Mouse (Mus musculus) erythroblast, embryonic 14.5 days (primary cell): ENCODE measurements around the gene Cfap43. TPM values are rescaled to one million over a fixed set of nuclear protein-coding genes. Genes with fewer than 3 reads are reported as not detected.
"Not testable (repeated sequence)": the region's sequence is repeated elsewhere in the genome, so short reads cannot be mapped to it uniquely, and the experiment has no call there.

Experiments
- H3K27me3 ChIP-seq: 2 replicates; pipeline ENCODE4 v1.6.1; 2012; ENCODE audit warnings: inconsistent platforms; ENCODE audit not compliant: control insufficient read depth
- H3K36me3 ChIP-seq: 2 replicates; pipeline ENCODE4 v1.6.1; 2012; ENCODE audit warnings: mild to moderate bottlenecking, inconsistent platforms; ENCODE audit not compliant: control insufficient read depth
- H3K4me1 ChIP-seq: 2 replicates; pipeline ENCODE4 v1.6.1; 2012; ENCODE audit warnings: inconsistent platforms; ENCODE audit not compliant: control insufficient read depth
- H3K4me3 ChIP-seq: replicated peaks from 2 replicates; pipeline ENCODE3; 2012; ENCODE audit warnings: moderate library complexity, mild to moderate bottlenecking, inconsistent platforms
- H3K9me3 ChIP-seq: 2 replicates; pipeline ENCODE4 v1.6.1; 2012; ENCODE audit warnings: low read length, inconsistent platforms, mixed read lengths; ENCODE audit not compliant: control insufficient read depth
- GATA1 ChIP-seq: IDR thresholded peaks from 2 replicates; pipeline ENCODE4 v1.6.1; 2012; ENCODE audit warnings: low read length, inconsistent platforms, mixed read lengths
- TAL1 ChIP-seq: IDR thresholded peaks from 3 replicates; pipeline ENCODE4 v1.6.1; 2012; ENCODE audit warnings: low read length, inconsistent platforms, mixed read lengths
- polyA plus RNA-seq: library from polyadenylated mRNA; stranded (reverse); fragments of >175 nt; gene quantifications from 2 replicates; pipeline ENCODE4 v1.2.3, GENCODE M21; 2012

Gene Cfap43
- polyA plus RNA-seq, 1 experiment: not detected

DNA sequence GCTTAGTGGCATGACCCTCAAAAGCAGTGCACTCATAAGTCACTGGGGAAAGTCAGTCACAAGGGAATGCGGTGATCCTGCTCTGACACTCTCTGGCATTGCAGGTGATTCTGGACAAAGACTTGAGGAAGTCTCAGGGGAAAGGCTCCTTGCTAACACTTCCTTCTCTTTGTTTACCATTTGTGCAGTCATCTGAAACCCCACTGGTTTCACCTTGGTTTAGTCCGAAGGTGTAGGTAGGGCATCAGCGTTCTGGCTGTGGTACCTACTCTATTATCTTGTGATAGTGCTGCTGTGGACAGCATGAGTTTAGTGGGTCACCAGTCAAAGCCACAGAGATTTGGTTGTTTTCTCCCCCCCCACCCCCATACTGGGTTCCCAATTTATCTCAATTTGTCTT is 69.4 kb downstream of the Cfap43 start:
- Histone ChIP-seq H3K9me3 (no peaks in the 10 kb centered on the region), H3K27me3 (peaks cover 10% of the 10 kb centered on the region), H3K4me1 (peaks cover 5% of the 10 kb centered on the region), H3K36me3 (no peaks in the 10 kb centered on the region), H3K4me3 (no peak overlapping the region)
- TF ChIP-seq TAL1 (no peak), GATA1 (no peak)

DNA sequence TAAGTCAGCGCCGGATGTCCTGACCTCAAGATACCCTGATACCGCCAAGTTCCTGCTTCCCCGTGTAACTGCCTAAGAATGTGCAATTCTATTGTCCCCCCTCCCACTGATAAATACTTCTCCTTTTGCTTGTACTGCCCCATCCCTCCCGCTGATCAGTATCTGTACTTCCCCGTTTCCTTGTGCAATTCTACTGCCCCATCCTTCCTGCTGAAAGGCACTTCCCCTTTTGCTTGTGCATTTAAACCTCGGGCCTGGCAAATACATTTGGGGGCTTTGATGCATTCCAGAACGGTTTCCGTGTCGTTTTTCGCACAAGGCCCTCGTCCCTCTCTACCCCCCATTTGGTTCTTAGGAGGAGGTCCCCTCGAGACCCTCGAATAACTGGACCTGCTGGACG is 77.9 kb downstream of the Cfap43 start:
- not testable (repeated sequence) for H3K9me3 ChIP-seq, H3K36me3 ChIP-seq, H3K4me3 ChIP-seq, H3K4me1 ChIP-seq
- peaks cover 32% of the 10 kb centered on the region for H3K27me3 ChIP-seq

DNA sequence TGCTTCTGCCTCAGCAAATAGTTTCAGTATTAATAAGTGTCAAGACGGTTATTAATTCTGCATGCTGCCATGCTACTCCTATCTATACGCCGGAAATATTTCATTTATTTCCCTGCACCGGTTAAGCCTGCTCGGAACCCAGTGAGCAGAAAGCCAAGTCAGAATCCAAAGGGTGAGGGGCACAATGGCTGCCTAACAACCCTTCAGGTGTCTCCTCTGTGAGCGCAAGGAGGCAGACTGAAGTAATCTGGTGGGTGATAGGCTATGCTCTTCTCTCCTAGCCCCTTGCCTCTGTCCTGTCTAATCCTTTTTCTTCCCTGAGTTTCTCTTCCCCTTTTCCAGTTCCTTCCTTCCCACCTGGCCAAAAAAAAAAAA is 81.6 kb downstream of the Cfap43 start:
- H3K9me3 ChIP-seq: no peaks in the 10 kb centered on the region
- no peaks in the 10 kb centered on the region for H3K36me3 ChIP-seq
- H3K4me1 ChIP-seq: peaks cover 2% of the 10 kb centered on the region
- H3K27me3 ChIP-seq: peaks cover 42% of the 10 kb centered on the region
- TF ChIP-seq GATA1: no peak
- H3K4me3 ChIP-seq: no peak overlapping the region

DNA sequence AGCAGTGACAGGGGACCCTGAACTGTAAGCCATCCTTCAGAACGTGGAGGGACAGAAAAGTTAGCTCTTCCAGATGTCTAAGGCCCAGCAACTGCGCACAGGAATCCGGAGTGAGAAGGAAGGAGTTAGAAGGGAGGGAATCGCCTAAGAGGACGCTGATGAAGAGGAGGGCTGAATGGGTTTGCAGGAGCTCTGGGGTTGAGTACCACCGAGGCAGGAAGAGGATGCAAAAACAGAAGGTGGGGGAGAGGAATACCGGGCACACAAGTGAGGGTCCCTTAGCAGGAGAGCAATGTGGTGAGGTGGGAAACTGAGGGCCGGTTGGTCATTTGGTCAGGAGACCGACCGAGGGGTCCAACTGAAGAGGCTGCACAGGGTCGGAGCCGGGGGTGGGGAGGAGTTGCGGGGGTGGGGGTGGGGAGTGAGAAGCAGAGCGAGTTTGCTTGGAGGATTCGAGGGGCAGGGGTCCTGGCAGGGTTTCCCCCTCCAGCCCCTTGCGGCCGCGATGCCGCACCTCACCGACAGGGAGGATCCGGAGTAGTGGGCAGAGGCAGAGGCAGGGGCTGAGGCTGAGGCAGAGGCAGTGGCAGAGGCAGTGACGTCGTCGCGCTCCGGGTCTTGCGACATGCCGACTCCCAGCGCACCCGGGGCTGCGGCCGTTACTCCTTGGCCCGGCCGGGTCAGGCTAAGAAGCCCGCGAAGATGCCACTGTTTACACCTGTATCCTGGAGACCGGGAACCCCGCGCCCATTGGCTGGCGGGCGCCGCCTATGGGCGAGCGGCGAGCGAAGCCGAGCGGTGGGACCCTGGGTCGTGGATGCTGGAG is 82.2 kb downstream of the Cfap43 start:
- H3K4me1 ChIP-seq: peaks cover 2% of the 10 kb centered on the region
- H3K4me3 ChIP-seq: peak overlapping the region; percentile 4
- no peaks in the 10 kb centered on the region for H3K9me3 ChIP-seq
- H3K27me3 ChIP-seq: peaks cover 42% of the 10 kb centered on the region
- H3K36me3 ChIP-seq: no peaks in the 10 kb centered on the region
- TF ChIP-seq TAL1 (no peak), GATA1 (no peak)

DNA sequence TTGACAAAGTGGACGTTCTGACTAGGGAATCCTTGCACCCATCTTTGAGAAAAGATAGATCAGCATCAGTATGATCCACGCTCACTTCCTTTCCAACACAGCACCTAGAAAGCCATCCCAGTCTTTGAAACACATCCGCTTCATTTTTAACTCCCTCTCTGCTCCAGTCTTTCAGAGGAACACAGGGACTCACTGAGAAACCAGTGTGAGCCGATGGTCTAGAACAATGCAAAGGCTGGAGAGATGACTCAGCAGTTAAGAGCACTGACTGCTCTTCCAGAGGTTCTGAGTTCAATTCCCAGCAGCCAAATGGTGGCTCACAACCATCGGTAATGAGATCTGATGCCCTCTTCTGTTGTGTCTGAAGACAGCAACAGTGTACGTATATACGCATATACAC is 83.3 kb downstream of the Cfap43 start:
- Histone ChIP-seq H3K27me3 (peaks cover 42% of the 10 kb centered on the region), H3K36me3 (no peaks in the 10 kb centered on the region), H3K4me3 (no peak overlapping the region), H3K4me1 (peaks cover 2% of the 10 kb centered on the region), H3K9me3 (no peaks in the 10 kb centered on the region)
- TF ChIP-seq TAL1: no peak
- no peak for TF ChIP-seq GATA1

DNA sequence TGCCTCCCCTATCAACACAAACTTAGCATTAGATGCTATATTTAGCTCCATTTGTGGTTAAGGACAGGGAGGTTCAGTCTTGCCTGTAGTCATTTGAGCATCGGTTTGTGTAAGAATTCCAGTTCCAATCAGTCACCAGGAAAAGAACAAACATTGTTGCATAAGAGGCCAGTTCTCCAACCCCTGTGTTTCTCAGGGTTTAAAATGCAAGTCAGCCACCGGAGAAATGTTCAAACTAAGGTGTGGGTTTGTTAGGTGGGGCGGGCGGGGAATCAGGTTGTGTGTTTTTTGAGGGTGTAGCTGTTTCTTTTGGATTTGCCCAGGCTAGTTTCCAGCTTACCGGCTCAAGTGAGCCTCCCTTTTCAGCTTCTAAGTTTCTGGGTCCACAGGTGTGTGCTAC is 84.5 kb downstream of the Cfap43 start:
- H3K4me1 ChIP-seq: peaks cover 2% of the 10 kb centered on the region
- no peak for TF ChIP-seq TAL1
- no peak for TF ChIP-seq GATA1
- no peak overlapping the region for H3K4me3 ChIP-seq
- H3K9me3 ChIP-seq: no peaks in the 10 kb centered on the region
- peaks cover 40% of the 10 kb centered on the region for H3K27me3 ChIP-seq
- no peaks in the 10 kb centered on the region for H3K36me3 ChIP-seq

DNA sequence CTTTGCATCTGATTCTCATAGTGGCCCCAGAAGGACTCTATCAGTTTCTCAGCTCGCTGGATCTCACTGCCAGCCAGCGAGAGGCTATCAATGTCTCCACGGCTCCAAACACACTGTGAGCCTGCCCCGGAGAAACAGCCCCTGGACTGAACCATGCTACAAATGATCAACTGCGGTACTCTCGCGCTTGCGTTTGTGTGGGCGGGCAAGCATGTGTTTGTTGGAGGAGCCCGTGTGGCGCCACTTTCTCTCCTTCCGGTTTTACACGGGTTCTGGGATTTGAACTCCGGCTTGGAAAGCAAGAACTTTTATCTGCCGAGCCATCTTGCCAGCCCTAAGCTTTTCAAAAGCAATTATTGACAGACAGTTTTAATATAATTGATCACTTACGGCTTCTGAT is 86.8 kb downstream of the Cfap43 start:
- H3K4me3 ChIP-seq: no peak overlapping the region
- H3K9me3 ChIP-seq: no peaks in the 10 kb centered on the region
- H3K36me3 ChIP-seq: no peaks in the 10 kb centered on the region
- TF ChIP-seq GATA1 (no peak), TAL1 (no peak)
- peaks cover 2% of the 10 kb centered on the region for H3K4me1 ChIP-seq
- peaks cover 21% of the 10 kb centered on the region for H3K27me3 ChIP-seq

DNA sequence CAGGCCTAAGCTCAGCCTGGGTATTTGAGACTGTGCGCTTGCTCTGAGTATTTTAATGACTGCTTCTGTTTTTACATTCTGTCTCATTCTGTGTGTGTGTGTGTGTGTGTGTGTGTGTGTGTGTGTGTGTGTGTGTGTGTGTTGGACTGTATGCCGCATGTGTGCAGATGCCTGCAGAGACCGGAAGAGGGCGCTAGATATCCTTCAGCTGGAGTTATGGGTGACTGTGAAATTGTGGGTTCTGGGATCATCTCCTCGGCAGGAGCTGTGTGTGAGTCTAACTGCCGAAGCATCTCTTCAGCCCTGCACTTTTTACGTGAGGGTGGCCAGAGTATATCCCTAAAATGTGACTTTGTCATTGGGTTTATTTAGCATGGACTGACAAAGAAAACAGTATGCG is 88.0 kb downstream of the Cfap43 start:
- Histone ChIP-seq H3K27me3 (peaks cover 9% of the 10 kb centered on the region), H3K4me3 (no peak overlapping the region), H3K9me3 (no peaks in the 10 kb centered on the region), H3K36me3 (no peaks in the 10 kb centered on the region), H3K4me1 (no peaks in the 10 kb centered on the region)
- TF ChIP-seq GATA1 (no peak), TAL1 (no peak)

DNA sequence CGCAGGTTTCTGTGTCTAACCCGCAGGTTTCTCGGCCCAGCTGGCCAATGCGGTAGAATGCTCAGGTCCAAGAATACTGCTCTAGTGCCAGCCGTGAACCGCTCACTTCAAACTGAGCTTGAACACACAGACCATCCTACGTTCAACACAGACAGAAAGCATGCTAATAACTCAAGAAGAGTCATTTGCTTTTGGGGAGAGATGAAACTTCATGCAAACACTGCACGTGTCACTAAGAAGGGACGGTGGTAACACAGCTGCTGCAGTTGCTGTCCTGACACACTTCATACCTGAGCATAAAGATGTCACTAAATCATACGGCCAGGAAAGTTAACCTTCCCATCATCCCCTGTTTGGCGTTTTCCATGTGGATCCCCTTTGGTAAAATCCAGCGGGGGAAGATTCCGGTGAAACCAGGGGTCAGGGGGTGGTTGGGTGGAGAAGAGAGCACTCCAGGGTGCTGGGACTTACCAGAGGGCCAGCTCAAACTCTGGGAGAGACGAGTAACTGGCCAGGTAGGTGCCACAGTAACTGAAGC is 89.1 kb downstream of the Cfap43 start:
- TF ChIP-seq TAL1: no peak
- TF ChIP-seq GATA1: no peak
- no peaks in the 10 kb centered on the region for H3K9me3 ChIP-seq

DNA sequence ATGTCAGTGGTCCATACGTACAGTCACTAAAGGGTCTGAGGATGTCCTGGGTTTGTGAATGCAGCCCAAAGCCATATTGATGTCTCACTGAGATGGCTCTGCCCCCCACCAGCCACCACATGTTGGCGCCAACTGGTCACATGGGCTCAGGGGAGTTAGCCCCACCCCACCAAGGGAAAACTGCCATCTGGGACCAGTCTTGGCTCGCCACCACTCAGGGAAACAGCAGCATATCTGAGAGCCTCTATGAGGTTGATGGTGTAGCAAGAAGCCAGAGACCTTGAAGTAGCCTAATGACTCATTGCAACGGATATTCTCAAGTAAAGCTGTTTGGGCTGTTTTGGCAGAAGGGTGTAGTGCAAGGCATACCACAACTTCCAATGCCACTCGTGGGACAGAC is 95.1 kb downstream of the Cfap43 start:
- Histone ChIP-seq H3K36me3 (no peaks in the 10 kb centered on the region), H3K27me3 (peaks cover 12% of the 10 kb centered on the region), H3K4me1 (no peaks in the 10 kb centered on the region), H3K4me3 (no peak overlapping the region), H3K9me3 (no peaks in the 10 kb centered on the region)
- no peak for TF ChIP-seq TAL1
- TF ChIP-seq GATA1: no peak

More for the DNA sequence above, 89.1 kb downstream of the Cfap43 start:
- H3K4me3 ChIP-seq: no peak overlapping the region
- no peaks in the 10 kb centered on the region for H3K4me1 ChIP-seq
- H3K27me3 ChIP-seq: peaks cover under 1% of the 10 kb centered on the region; the same call in 1 of the 2 replicates
- H3K36me3 ChIP-seq: no peaks in the 10 kb centered on the region
